Mouse (Mus musculus): ENCODE measurements around the gene Dock3.

The Dock3 gene

GRCm38 (mm10) chr9:106890496-106891240, 341.0 kb downstream of the Dock3 start:
- no peak for DNase-seq (ENCODE audit: low read depth in 1 of 2, low spot score in 2 of 2)

- DNase-seq (ENCODE audit: low read depth in 1 of 2, low spot score in 2 of 2) = no peak
Measured at GRCm38 (mm10) chr9:106889321-106889720, 342.4 kb downstream of the Dock3 start.

GRCm38 (mm10) chr9:106888346-106888745, 343.4 kb downstream of the Dock3 start:
- no peak for DNase-seq (ENCODE audit: low read depth in 1 of 2, low spot score in 2 of 2)

- DNase-seq (ENCODE audit: low read depth in 1 of 2, low spot score in 2 of 2) = peak; percentile 92 to 96
Measured at GRCm38 (mm10) chr9:106886828-106887702, 344.6 kb downstream of the Dock3 start, which contains the start of gene Rbm15b. Gene Rbm15b (minus strand): TSS chr9:106887428.

GRCm38 (mm10) chr9:106885901-106886731, 345.6 kb downstream of the Dock3 start:
- no peak for DNase-seq (ENCODE audit: low read depth in 1 of 2, low spot score in 2 of 2)

GRCm38 (mm10) chr9:106884996-106885900, 346.5 kb downstream of the Dock3 start:
- no peak for DNase-seq (ENCODE audit: low read depth in 1 of 2, low spot score in 2 of 2)

GRCm38 (mm10) chr9:106884306-106884705, 347.4 kb downstream of the Dock3 start:
- no peak for DNase-seq (ENCODE audit: low read depth in 1 of 2, low spot score in 2 of 2)

GRCm38 (mm10) chr9:106883085-106883484, 348.6 kb downstream of the Dock3 start:
- no peak for DNase-seq (ENCODE audit: low read depth in 1 of 2, low spot score in 2 of 2)

- DNase-seq (ENCODE audit: low read depth in 1 of 2, low spot score in 2 of 2) = no peak
Measured at GRCm38 (mm10) chr9:106882176-106882575, 349.5 kb downstream of the Dock3 start.

GRCm38 (mm10) chr9:106881071-106881755, 350.5 kb downstream of the Dock3 start:
- DNase-seq (ENCODE audit: low read depth in 1 of 2, low spot score in 2 of 2) = no peak

- DNase-seq (ENCODE audit: low read depth in 1 of 2, low spot score in 2 of 2) = no peak
Measured at GRCm38 (mm10) chr9:106879471-106879870, 352.2 kb downstream of the Dock3 start.

- DNase-seq (ENCODE audit: low read depth in 1 of 2, low spot score in 2 of 2) = no peak
Measured at GRCm38 (mm10) chr9:106876666-106877065, 355.0 kb downstream of the Dock3 start.

- DNase-seq (ENCODE audit: low read depth in 1 of 2, low spot score in 2 of 2) = no peak
Measured at GRCm38 (mm10) chr9:106874216-106874615, 357.5 kb downstream of the Dock3 start.

- DNase-seq (ENCODE audit: low read depth in 1 of 2, low spot score in 2 of 2) = no peak
Measured at GRCm38 (mm10) chr9:106858036-106858435, 373.7 kb downstream of the Dock3 start.

GRCm38 (mm10) chr9:106856664-106857063, 375.0 kb downstream of the Dock3 start:
- DNase-seq (ENCODE audit: low read depth in 1 of 2, low spot score in 2 of 2) = no peak
